Mouse (Mus musculus) thymus, adult 2 months (tissue): ENCODE results near the gene Dirc2. TPM values are rescaled to one million over a fixed set of nuclear protein-coding genes. Genes with fewer than 3 reads are reported as not detected.

Source experiments
- DNase-seq: peaks from one replicate; pipeline ENCODE4 v3.0.0; 2021
- H3K27ac ChIP-seq: fragments of 200-500 bp; 2 replicates; pipeline ENCODE4 v1.5.1; 2012; ENCODE audit warnings: low read length, control low read depth; ENCODE audit not compliant: control insufficient read depth, insufficient read depth
- H3K27me3 ChIP-seq: fragments of 200-500 bp; 2 replicates; pipeline ENCODE4 v1.6.1; 2012; ENCODE audit warnings: mild to moderate bottlenecking, low read length, moderate library complexity, mixed read lengths; ENCODE audit not compliant: control insufficient read depth, insufficient read depth
- H3K36me3 ChIP-seq: fragments of 200-500 bp; 2 replicates; pipeline ENCODE4 v1.6.1; 2012; ENCODE audit warnings: mild to moderate bottlenecking, low read length, moderate library complexity; ENCODE audit not compliant: control insufficient read depth, insufficient read depth
- H3K4me1 ChIP-seq: fragments of 200-500 bp; replicated peaks from 2 replicates; pipeline ENCODE4 v1.6.1; 2012; ENCODE audit warnings: low read length; ENCODE audit not compliant: control insufficient read depth, insufficient read depth
- H3K4me3 ChIP-seq: fragments of 200-500 bp; 2 replicates; pipeline ENCODE4 v1.5.1; 2012; ENCODE audit warnings: mild to moderate bottlenecking, low read length, control low read depth, moderate library complexity; ENCODE audit not compliant: control insufficient read depth, insufficient read depth
- CTCF ChIP-seq: fragments of 200-500 bp; IDR thresholded peaks from 2 replicates; pipeline ENCODE4 v1.5.1; 2012; ENCODE audit warnings: mild to moderate bottlenecking, control low read depth, low read length, moderate library complexity, borderline replicate concordance; ENCODE audit not compliant: control insufficient read depth, poor library complexity, insufficient read depth; ENCODE audit errors: extremely low read depth
- POLR2A ChIP-seq: fragments of 200-500 bp; IDR thresholded peaks from 2 replicates; pipeline ENCODE4 v1.6.1; 2012; ENCODE audit warnings: mild to moderate bottlenecking, low read length, control low read depth, moderate library complexity; ENCODE audit not compliant: control insufficient read depth, poor library complexity, insufficient read depth; ENCODE audit errors: extremely low read depth
- WGBS: fragments of 180-500 bp; shearing (Covaris S2); methylation state at CpG from one replicate; pipeline ENCODE4 v1.1.7; 2018; 5-methylcytosine and 5-hydroxymethylcytosine counted together
- polyA plus RNA-seq: library from polyadenylated mRNA; depleted of rRNA; stranded (reverse); fragments of >200 nt; gene quantifications from 2 replicates; pipeline ENCODE4 v1.2.3, GENCODE M21; 2012

Gene Dirc2
- polyA plus RNA-seq, 1 experiment: 39.6 TPM

- WGBS: 96% methylated on average over 4 of the region's 4 CpGs
- H3K27me3 ChIP-seq: no peaks in the 10 kb centered on the region
- no peaks in the 10 kb centered on the region for H3K36me3 ChIP-seq
- no peak overlapping the region for H3K27ac ChIP-seq
- no peak overlapping the region for H3K4me3 ChIP-seq
- H3K4me1 ChIP-seq: peaks cover 3% of the 10 kb centered on the region; the same call in 1 of the 2 replicates
- TF ChIP-seq POLR2A (no peak), CTCF (no peak)
- no peak for DNase-seq
These were observed 8.6 kb upstream of the Dirc2 start for GRCm38 (mm10) chr16:35777768-35778167.

DNA sequence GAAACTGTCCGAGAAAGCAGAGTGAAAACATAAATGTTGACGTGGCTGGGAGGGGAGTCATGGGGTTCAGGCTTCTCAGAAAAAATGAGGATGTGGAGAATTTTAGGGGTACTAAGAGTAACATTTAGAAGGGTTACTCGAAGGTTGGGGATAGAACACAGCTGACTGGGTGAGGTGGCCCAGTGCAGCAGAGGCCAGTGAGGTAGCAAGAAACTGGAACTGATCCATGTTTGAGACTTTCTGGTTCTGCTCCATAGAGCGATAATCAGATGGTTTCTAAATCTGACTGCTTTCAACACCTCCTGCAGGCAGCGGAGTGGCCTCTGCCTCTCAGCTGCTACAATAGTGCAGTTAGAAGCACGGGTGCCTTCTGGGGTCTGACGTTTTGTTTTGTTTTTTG lies 7.6 kb upstream of the Dirc2 start:
- no peak overlapping the region for H3K27ac ChIP-seq
- H3K36me3 ChIP-seq: no peaks in the 10 kb centered on the region
- no peak for DNase-seq
- no peaks in the 10 kb centered on the region; the same call in 1 of the 2 replicates for H3K4me1 ChIP-seq
- no peak overlapping the region for H3K4me3 ChIP-seq
- H3K27me3 ChIP-seq: no peaks in the 10 kb centered on the region
- 69% methylated on average over 7 of the region's 7 CpGs for WGBS
- no peak for TF ChIP-seq CTCF
- no peak for TF ChIP-seq POLR2A

- Histone ChIP-seq H3K36me3 (no peaks in the 10 kb centered on the region), H3K4me3 (no peak overlapping the region), H3K27me3 (no peaks in the 10 kb centered on the region), H3K27ac (no peak overlapping the region), H3K4me1 (peaks cover 4% of the 10 kb centered on the region)
- DNase-seq: no peak
- WGBS: 26% methylated on average over 1 of the region's 1 CpGs
- TF ChIP-seq POLR2A: no peak
- no peak for TF ChIP-seq CTCF
These were observed 6.7 kb upstream of the Dirc2 start for GRCm38 (mm10) chr16:35775835-35776234.

GRCm38 (mm10) chr16:35772598-35772997 lies 3.4 kb upstream of the Dirc2 start:
- DNase-seq: no peak
- TF ChIP-seq CTCF (no peak), POLR2A (no peak)
- Histone ChIP-seq H3K4me1 (peaks cover 13% of the 10 kb centered on the region), H3K4me3 (no peak overlapping the region), H3K36me3 (no peaks in the 10 kb centered on the region), H3K27me3 (no peaks in the 10 kb centered on the region), H3K27ac (no peak overlapping the region)
- WGBS: 88% methylated on average over 5 of the region's 5 CpGs

GRCm38 (mm10) chr16:35771606-35772005 lies 2.5 kb upstream of the Dirc2 start:
- Histone ChIP-seq H3K36me3 (no peaks in the 10 kb centered on the region), H3K27ac (no peak overlapping the region), H3K27me3 (no peaks in the 10 kb centered on the region), H3K4me1 (peaks cover 17% of the 10 kb centered on the region), H3K4me3 (no peak overlapping the region)
- no peak for DNase-seq
- 85% methylated on average over 5 of the region's 5 CpGs for WGBS
- TF ChIP-seq POLR2A: no peak
- TF ChIP-seq CTCF: no peak

DNA sequence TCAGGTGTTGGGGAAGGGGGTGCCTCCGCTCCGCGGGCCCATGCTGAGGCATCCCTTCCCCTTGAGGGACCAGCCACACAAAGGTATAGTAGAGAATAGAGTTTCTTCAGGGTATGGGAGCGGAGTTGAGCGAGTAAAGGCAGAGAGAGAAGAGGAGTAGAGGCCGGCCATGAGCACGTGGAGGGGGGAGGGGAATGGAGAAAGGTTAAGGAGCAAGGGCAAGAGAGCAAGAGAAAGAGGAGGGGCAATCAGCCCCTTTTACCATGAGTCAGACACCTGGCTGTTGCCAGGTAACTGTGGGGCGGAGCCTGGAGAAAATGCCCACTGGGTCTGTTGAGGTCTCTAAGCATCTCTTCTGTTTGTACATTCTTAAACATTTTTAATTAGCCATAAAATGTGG lies 2.0 kb upstream of the Dirc2 start:
- TF ChIP-seq CTCF: no peak
- TF ChIP-seq POLR2A: no peak
- no peak overlapping the region for H3K4me3 ChIP-seq
- WGBS: 80% methylated on average over 8 of the region's 8 CpGs

DNA sequence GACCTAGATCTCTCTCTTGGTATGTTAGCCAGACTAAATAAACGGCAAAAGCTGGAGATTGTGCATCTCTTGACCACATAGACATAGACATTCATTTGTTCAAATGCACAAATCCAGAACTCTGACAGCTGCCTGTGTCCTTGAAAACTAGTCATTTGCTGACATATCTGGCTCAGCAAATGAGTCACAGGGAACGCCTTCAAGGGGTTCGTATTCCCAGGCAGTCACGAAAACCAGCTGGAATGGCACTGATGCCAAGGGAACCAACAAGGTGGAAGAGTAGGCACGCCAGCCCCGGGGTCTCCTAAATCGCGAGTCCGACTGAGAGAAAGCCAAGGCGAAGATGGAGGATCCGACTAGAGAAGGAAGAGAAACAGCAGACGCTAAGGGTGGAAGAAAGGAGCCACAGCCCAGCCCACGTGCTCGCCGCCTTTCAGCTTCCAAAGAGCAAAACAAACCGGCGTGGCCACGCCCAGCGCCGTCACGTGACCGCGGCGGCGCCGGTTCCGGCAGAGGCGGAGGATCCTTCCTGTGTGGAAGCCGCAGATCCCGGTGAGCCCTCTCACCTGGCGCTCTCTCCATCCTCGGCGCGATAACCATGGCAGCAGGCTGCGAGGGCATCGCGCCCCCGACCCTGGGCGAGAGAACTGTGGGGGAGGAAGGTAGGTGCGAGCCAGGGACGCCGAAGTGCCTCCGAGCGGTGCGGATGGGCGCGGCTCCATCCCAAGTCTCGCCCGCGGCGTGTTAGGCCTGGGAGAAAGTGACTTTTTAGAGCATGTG lies 912 bp upstream of the Dirc2 start, which contains the start of gene Hspbap1:
TSS of gene Hspbap1 (plus strand) at position 498 of the 780 bp plus-strand sequence.
- TF ChIP-seq CTCF (no peak), POLR2A (peak; percentile 70; the same call in 1 of the 2 replicates)
- no peaks in the 10 kb centered on the region for H3K36me3 ChIP-seq
- H3K27ac ChIP-seq: peak within 1 kb of the TSS; percentile 78
- peaks cover 26% of the 10 kb centered on the region for H3K4me1 ChIP-seq
- H3K27me3 ChIP-seq: no peaks in the 10 kb centered on the region
- peak; percentile 95 for DNase-seq
- peak within 1 kb of the TSS; percentile 76 for H3K4me3 ChIP-seq
- under 1% methylated on average over 51 of the region's 51 CpGs for WGBS

More for the DNA sequence above, 2.0 kb upstream of the Dirc2 start:
- H3K36me3 ChIP-seq: no peaks in the 10 kb centered on the region
- H3K27ac ChIP-seq: no peak overlapping the region
- no peaks in the 10 kb centered on the region for H3K27me3 ChIP-seq
- no peak for DNase-seq
- peaks cover 20% of the 10 kb centered on the region for H3K4me1 ChIP-seq
